Mouse (Mus musculus) testis, adult 2 months (tissue): ENCODE results near the gene Mettl7a2.

Experiments used
- CTCF ChIP-seq: fragments of 200-500 bp; IDR thresholded peaks from 2 replicates; pipeline ENCODE4 v1.5.1; 2012; ENCODE audit warnings: low read depth, mild to moderate bottlenecking, inconsistent platforms, low read length, moderate library complexity; ENCODE audit not compliant: control insufficient read depth, insufficient read depth, insufficient replicate concordance
- POLR2A ChIP-seq: fragments of 200-500 bp; IDR thresholded peaks from 2 replicates; pipeline ENCODE4 v1.6.1; 2012; ENCODE audit warnings: low read depth, mild to moderate bottlenecking, inconsistent platforms, low read length, moderate library complexity; ENCODE audit not compliant: control insufficient read depth

GRCm38 (mm10) chr15:100391066-100391465 lies 38.1 kb downstream of the Mettl7a2 start:
- TF ChIP-seq CTCF = no peak
- no peak for TF ChIP-seq POLR2A
